Mouse (Mus musculus): ENCODE results near the gene Pth2.

The Pth2 gene

GRCm38 (mm10) chr7:45174567-45175280 lies 6.1 kb upstream of the Pth2 start:
- no peak for DNase-seq

GRCm38 (mm10) chr7:45175398-45175797 lies 5.4 kb upstream of the Pth2 start:
- DNase-seq = no peak

GRCm38 (mm10) chr7:45175929-45176328 lies 4.9 kb upstream of the Pth2 start:
- DNase-seq = no peak

- no peak for DNase-seq
These were observed 4.4 kb upstream of the Pth2 start for GRCm38 (mm10) chr7:45176356-45176755.

- no peak for DNase-seq
These were observed 2.2 kb upstream of the Pth2 start for GRCm38 (mm10) chr7:45178550-45178949.

DNA sequence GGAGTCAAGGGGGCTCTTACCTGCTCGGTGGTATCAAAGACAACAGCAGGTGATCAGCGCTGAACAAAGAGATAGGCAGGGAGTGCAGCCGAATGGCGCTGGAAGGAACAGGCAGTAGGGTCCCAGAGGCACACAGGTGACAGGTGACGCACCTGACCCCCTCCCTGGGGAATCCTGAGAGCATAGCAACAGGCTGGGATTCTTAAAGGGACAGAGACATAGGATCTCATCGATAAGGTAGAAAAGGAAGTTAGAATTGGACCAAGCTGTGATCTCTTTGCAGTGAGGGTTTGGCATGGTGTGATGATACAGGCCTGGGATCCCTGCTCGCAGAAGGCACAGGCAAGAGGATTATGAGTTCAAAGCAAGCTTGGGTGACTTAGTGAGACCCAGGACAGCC lies 1.3 kb upstream of the Pth2 start, which contains the start of gene Gfy:
Gene Gfy (minus strand): TSS at position 101 of the 400 bp plus-strand sequence.
- DNase-seq = no peak

DNA sequence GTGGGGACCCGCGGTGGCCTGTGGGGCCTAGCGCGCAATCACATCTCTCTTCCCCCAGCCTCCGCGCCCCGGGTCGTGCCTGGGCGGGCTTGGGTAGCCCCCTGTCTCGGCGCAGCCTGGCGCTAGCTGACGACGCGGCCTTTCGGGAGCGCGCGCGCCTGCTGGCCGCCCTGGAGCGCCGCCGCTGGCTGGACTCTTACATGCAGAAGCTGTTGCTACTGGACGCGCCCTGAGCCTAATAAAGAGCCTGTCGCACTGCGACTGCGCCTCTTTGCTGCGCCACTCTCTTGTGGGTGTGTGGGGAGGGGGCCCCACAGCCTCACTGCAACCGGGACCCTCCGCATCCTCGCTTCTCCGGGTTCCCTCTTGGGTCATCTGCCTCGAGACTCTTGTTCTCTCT lies 745 bp downstream of the Pth2 start:
- DNase-seq = no peak

GRCm38 (mm10) chr7:45182199-45182601 lies 1.4 kb downstream of the Pth2 start:
- DNase-seq = peak; percentile 81 to 89

GRCm38 (mm10) chr7:45182606-45183005 lies 1.8 kb downstream of the Pth2 start:
- DNase-seq = no peak

DNA sequence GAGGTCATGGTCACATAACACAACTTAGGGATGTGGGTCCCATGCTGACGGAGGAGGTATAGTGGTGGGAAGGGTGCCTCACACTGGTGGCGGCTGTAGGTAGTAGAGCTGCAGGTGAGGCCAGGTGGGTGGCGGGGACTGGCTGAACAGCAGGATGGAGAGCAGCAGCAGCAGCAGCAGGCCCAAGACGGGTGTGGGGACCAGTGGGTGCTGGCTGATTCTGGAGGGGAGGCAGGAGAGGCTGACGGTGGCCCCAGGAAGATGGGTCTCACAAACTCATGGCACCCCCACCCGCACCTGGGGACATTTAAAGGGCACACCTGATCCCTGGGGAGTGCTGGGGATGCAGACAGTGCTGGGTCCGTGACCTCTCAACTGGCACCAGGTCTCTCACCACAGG lies 2.9 kb downstream of the Pth2 start:
- DNase-seq = no peak

DNA sequence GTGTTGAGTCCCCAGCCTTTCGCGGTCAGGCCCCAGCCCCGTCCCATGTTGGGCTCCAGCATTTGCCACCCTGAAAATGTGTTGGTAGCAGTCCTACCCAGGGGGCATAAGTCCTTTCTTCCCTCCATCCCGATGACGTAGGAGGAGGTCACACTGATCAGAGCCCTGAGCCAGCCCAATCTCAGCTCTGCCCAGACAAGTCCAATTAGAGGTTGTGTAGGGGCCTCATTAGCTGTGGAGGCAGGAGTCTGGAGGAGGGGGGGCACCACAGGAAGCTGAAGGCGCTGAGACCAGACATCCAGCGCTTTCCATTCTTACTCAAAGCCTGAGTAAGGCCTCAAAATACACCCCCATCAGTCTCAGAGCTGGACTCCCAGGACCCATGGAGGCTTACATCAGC lies 5.1 kb downstream of the Pth2 start:
- no peak for DNase-seq

- no peak for DNase-seq
These were observed 8.8 kb downstream of the Pth2 start for GRCm38 (mm10) chr7:45189600-45189999.

- no peak for DNase-seq
These were observed 9.4 kb downstream of the Pth2 start for GRCm38 (mm10) chr7:45190186-45190585.

DNA sequence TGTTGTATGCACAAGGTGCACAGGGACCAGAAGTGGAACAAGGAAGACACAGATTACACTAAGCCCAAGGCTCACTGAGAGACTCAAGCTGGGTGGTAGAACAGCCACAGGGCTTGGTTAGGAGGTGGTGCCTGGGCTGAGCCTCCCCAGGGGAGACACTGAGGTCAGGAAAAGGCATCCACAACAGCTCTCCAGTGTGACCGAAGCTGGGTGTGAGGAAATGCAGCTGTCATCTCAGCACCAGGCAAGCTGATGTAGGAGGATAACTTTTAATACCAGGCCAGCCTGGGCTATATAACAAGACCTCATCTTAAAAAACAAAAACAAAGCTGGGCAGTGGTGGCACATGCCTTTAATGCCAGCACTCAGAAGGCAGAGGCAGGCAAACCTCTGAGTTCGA lies 10.4 kb downstream of the Pth2 start:
- no peak for DNase-seq

DNA sequence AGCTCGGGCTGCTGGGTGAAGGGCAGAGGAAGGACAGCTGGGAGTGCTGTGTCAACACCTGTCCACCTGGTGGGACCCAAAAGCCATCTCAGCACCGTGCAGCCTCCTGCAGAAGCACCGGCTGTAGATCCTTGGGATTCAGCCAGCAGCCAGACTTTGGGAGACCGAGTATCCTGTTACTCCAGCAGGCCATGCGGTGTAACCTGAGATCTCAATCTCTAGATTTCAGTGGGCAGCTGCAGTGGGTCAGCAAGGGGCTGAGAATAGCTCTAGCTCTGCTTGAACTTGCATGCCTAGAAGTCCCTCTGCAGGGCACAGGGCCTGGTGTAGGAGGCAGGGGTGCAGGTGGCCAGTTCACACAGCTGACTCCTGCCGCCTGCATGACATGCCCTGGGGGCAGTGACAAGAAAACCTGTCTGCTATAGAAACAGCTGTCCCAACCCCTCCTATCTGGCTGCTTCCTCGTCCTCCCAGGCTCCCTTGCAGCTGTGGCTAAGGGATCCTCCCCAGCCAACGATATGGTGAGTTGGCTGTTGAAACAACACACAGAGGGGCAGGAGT lies 11.1 kb downstream of the Pth2 start:
- no peak for DNase-seq

DNA sequence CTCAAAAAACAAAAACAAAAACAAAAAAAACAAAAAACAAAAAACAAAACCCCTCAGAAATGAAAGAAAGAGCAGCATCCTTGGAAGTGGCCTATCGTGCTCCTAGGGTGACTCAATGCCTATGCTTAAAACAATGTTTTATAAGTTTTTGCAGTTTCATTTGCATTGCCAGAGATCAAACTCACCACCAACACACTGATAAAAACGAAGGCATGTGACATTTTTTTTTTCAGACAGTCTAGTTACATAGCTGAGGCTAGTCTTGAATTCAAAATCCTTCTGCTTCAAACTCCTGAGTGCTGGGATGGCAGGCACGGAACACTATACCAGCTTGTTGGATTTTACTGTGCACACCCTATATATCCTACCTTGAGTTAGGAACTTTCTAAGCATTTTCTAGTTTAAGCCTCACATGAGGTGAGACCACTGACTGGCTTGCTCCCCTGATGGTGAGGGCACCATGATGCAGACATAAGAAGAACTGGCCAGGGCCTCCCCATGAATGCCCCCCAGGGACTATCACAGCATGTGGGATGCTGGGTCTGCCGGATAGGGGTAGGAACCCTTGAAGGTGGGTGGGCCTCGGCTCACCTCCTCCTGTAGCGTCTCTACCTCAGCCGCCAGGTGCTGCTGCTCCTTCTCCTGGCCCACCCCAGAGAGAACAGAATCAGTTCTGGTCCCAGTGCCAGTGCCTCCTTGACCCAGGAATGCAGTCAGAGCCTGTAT lies 12.0 kb downstream of the Pth2 start:
- DNase-seq = no peak

DNA sequence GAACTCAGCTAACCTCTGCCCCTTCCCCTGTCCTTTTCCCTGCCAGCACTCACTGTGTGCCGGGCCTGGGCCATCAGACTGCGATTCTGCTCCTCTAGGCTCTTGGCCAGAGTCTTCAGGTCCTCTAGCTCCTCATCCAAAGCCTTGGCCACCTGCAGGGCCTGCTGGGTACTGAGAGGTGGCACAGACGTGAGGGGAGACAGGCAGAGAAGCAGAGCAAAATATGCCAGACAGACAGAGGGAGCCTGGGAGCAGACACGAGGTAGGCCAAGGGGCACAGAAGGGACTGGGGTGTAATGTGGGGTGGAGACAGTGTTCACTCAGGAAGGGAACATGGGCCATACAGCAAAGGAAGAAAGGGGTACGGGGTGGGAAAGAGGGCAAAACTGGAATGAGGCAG lies 12.6 kb downstream of the Pth2 start:
- DNase-seq = no peak

DNA sequence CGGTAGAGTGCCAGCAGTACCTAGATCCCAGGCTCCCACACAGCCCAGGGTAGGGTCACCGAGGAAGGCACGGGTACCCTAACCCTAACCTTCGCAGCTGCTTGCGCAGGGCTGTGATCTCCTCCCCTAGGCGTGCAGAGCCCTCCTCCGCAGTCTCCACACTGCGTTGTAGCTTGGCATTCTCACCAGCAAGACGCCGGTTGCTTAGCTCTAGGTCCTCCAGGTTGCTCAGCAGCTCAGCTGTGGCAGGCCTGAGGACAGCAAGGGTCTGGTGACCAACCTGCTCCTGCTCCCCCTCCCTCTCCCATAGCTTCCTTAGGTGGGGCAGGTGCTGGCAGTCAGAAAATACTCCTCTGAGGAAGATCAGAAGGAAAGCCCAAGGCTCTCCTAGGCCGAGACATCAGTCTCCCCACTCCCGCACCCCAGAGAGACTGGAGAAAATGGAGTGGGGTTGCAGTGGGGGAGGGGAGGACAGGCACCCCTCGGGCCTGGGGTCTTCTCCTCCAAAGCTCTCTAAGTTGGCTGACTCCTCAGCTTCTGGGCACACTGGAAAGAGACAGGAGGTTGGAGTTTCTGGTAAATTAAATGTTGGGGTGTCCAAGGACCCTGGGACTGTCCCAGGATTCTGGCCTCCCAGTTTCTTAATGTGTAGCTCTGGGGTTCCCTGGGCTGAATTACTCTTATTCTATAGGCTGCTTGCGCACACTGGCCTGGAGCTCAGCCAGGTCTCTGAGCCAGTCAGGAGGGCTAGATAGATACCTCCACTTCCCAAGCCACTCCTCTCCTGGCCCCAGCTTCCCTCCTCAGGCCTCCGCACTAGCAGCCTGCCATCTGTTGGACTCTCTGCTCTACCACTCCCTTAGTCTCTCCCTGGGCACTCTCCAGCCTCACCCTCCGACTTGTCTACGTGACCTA lies 13.3 kb downstream of the Pth2 start:
- no peak for DNase-seq

DNA sequence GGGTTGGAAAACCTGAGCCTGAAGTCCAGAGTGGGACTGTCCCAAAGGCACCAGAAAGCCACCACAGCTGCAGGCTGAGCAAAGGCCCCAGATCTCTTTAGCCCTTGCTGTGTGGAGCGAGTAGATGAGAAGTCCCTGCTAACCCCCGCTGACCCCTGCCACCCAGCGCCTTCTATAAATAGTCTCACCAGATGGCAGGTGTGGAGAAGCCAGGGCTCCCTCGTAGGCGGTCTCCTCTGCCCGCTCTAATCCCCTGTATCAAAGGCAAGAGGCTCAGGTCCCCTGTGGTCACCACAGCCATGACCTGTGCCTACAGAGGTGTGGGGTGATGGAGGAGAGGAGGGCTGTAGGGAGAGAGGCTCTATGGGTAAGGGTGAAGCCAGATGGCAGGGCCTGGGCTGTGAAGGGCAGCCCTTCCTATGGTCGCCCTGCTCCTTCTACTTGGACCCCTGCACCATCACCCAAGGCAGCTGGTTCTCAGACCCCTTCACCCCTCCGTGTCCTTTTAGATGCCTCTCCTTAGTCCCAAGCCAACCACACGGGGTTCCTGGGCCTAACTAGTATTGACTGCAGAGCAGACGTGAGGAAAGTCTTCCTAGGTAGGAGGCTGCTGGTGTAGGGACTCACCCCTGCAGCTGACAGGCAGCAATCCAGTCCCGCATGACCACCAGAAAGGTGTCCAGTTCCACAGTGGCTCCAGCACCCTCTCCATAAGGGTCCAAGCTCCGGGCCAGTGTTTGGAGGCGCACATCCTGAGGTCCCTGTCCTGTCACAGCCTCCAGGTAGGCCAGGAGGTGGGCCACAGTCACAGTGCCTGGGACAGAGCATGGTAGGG lies 14.8 kb downstream of the Pth2 start:
- no peak for DNase-seq

GRCm38 (mm10) chr7:45196176-45196535 lies 15.4 kb downstream of the Pth2 start:
- DNase-seq = no peak

DNA sequence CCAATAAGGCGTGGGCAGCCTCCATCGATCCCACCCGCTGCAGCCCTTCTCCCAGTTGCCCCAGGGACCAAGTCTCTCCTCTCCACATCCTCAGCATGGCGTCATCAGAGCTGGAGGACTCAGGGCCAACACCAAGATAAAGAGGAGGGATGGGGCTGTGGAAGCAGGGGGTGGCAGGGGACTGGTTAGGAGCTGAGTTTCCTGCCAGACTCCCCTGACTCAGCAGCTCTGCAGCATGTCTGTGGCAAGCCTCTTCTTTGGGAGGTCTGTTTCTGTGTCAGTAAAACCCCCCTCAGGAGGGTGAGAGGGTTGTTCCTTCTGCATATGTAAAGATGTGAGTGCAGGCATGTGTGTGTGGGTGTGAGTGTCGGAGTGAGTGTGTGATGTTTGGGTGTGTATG lies 16.2 kb downstream of the Pth2 start:
- no peak for DNase-seq

- DNase-seq = no peak
These were observed 17.6 kb downstream of the Pth2 start for GRCm38 (mm10) chr7:45198435-45198834.

Data from thymus, postnatal 36 days (tissue).